Mouse (Mus musculus) testis, postnatal 14 days (tissue): ENCODE results near the gene Gpx6.

Source experiments
- DNase-seq: peaks from one replicate; pipeline ENCODE4 v3.0.0; 2021; ENCODE audit warnings: low spot score

Gpx6 gene

GRCm38 (mm10) chr13:21323405-21323804, 11.5 kb downstream of the Gpx6 start:
- DNase-seq: no peak

GRCm38 (mm10) chr13:21326191-21326590, 14.3 kb downstream of the Gpx6 start:
- no peak for DNase-seq

DNA sequence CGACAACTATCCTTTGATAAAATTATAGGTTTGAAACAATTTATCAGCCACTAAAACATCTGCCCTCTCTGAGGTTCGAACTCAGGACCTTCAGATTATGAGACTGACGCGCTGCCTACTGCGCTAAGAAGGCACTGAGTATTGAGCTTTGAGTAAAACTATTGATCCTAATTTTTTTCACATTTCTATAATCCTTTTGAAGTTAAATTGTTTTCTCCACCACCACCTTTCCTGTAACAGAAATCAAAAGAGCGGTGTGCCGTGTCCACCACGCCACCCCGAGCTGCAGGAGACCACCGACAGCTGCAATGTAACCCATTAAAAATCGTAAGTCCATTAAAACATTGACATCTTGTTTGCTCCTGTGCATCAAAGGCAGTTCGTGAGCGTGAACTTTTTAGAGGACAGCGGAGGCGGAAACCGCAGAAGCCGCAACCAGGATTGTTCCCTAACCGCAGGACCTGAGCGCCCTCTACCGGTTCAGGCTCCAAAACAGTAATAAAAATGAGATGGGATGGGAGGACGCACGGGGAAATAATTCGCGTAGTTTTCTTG, 14.8 kb downstream of the Gpx6 start:
- peak; percentile 57 for DNase-seq

DNA sequence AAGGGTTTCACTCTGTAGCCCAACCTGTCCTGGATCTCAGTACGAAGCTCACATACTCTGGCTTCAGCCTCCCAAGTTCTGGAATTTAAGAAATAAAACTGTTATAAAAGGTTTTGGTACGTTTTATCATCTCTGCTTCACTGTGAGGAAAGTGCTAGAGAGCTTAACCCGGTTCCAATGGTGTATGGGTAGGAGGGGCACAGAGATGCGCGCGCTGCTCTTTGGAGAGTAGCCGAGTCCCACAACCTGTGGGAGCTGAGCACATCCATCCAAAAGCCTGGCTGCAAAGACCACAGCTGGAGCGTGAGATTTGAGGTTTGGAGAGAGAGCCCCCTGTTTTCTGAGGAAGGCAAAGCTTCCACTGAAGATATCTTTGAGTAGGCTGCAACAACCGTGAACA, 15.5 kb downstream of the Gpx6 start:
- DNase-seq: no peak

DNA sequence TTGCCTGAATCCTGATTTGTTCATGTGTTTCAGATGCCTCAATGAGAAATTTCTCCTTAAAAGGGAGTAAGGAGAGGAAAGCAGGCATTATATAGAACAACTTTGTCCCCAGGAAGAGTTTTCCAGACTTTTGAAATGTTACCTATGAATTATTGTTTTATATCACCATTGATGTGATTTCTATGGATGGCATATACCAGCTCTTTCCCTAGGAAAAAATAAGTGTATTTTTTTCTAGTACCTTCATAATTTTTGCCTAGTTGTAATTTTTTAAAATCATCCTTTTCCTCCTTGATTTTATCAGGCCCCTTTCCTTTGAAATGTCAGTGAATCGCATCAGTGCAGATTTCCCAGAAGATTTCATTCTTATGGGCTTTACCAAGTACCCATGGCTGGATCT, 34.7 kb downstream of the Gpx6 start, which contains the start of gene Olfr1367:
Gene Olfr1367, plus strand, starts transcription at position 301 of the 400 bp plus-strand sequence.
- DNase-seq: no peak

- DNase-seq: no peak
Observed at GRCm38 (mm10) chr13:21350593-21350992, 38.7 kb downstream of the Gpx6 start.

DNA sequence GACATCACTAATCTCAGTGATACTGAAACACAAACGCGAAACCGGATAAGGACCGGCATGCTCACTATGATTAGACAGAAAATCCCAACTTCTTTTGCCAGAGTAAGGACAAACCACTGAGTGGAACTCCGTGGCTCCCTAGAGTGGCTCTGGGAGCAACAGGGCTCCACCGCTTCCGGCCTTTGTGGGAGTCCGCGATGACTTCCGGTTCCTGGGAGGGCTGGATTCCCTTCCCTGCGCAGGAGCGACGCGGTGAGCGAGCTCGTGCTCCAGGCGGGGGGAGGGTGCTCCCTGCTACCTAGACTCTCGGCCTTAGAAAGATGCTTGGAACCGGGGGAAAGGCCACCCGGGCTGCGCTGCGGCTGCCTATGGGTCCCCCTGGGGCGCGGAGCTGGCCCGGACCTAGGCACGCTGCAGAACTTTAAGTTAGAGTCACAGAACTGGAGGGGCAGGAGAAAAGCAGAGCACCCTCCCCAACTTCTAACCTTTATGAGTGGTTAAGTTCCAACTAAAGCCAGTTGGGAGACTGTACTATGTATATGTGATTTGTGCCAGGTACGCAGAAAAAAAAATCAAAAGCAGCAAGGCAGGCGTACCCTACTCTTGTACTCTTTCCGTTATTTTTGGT, 50.8 kb downstream of the Gpx6 start, which contains the start of gene Zscan12:
Gene Zscan12, plus strand, starts transcription at position 200 of the 628 bp plus-strand sequence.
- peak; percentile 91 for DNase-seq

GRCm38 (mm10) chr13:21363719-21364118, 51.8 kb downstream of the Gpx6 start:
- DNase-seq: peak; percentile 7

DNA sequence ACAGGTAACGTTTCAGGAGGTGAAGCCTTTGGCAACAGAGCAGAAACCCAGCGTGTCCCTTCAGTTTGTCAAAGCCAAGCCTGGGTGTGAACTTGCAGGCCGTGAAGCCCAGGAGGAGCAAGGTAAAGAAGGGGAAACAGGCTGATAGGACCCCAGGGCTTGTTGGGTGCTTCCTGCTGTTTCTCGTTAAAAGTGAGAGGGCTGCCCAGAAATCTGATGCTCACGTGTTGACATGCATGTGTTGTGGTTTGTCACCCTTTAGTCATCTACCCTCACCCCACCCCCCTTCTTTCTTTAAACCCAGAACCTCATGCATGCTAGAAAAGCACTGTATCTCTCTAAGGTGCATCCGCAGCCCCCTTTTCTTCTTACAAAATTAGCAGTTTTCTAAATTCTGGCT, 54.7 kb downstream of the Gpx6 start:
- DNase-seq: no peak
